Mouse (Mus musculus) liver, postnatal 0 days (tissue): ENCODE measurements around the gene Sephs1. TPM values are rescaled to one million over a fixed set of nuclear protein-coding genes. Genes with fewer than 3 reads are reported as not detected.

Experiments
- ATAC-seq: fragments of 200-750 bp; cut with Nextera tagmentation; 2 replicates; pipeline ENCODE4 v1.8.0; 2017; ENCODE audit warnings: mild to moderate bottlenecking, moderate library complexity
- DNase-seq: peaks from one replicate; pipeline ENCODE4 v3.0.0-alpha.2; 2016
- H3K27ac ChIP-seq: fragments of 300-500 bp; sonication (generic); 2 replicates; pipeline ENCODE4 v1.5.1; 2014; ENCODE audit warnings: antibody characterized with exemption, moderate library complexity, mild to moderate bottlenecking, low read depth
- H3K27me3 ChIP-seq: fragments of 300-500 bp; sonication (generic); 2 replicates; pipeline ENCODE4 v1.6.1; 2014; ENCODE audit warnings: low read length, control low read depth, mixed read lengths; ENCODE audit not compliant: insufficient read depth
- H3K36me3 ChIP-seq: fragments of 300-500 bp; sonication (generic); replicated peaks from 2 replicates; pipeline ENCODE4 v1.6.1; 2014; ENCODE audit warnings: mild to moderate bottlenecking, control low read depth, low read length, moderate library complexity, mixed read lengths; ENCODE audit not compliant: insufficient read depth
- H3K4me1 ChIP-seq: fragments of 300-500 bp; sonication (generic); 2 replicates; pipeline ENCODE4 v1.6.1; 2014; ENCODE audit warnings: antibody characterized with exemption, mild to moderate bottlenecking, control low read depth; ENCODE audit not compliant: insufficient read depth
- H3K4me2 ChIP-seq: fragments of 300-500 bp; sonication (generic); 2 replicates; pipeline ENCODE4 v1.6.1; 2014; ENCODE audit warnings: low read depth, mild to moderate bottlenecking, low read length, moderate library complexity, mixed read lengths
- H3K4me3 ChIP-seq: fragments of 300-500 bp; sonication (generic); 2 replicates; pipeline ENCODE4 v1.5.1; 2014; ENCODE audit warnings: low read depth, low read length
- H3K9ac ChIP-seq: fragments of 300-500 bp; sonication (generic); replicated peaks from 2 replicates; pipeline ENCODE4 v1.6.1; 2014; ENCODE audit warnings: mild to moderate bottlenecking, moderate library complexity
- H3K9me3 ChIP-seq: fragments of 300-500 bp; sonication (generic); 2 replicates; pipeline ENCODE4 v1.6.1; 2016; ENCODE audit warnings: mild to moderate bottlenecking, control low read depth, low read length, mixed read lengths
- CTCF ChIP-seq: sonication (generic); IDR thresholded peaks from 2 replicates; pipeline ENCODE4 v1.5.1; 2016; ENCODE audit warnings: antibody characterized with exemption, low read depth
- EP300 ChIP-seq: IDR thresholded peaks from 2 replicates; pipeline ENCODE4 v1.6.1; 2016; ENCODE audit warnings: antibody characterized with exemption, low read depth, mild to moderate bottlenecking
- WGBS: fragments of 180-500 bp; shearing (Covaris S2); extraction: QIAGEN DNeasy Blood & Tissue Kit; methylation state at CpG from one replicate; pipeline ENCODE4 v1.1.7; 2014; ENCODE audit not compliant: insufficient replicate concordance; 5-methylcytosine and 5-hydroxymethylcytosine counted together
- polyA plus RNA-seq: library from polyadenylated mRNA; unstranded; fragments of >200 nt; fragmentation: Nextera tagmentation; extraction: Ambion mirVana; gene quantifications from 2 replicates; pipeline ENCODE4 v1.2.1, GENCODE M21; 2015

The Sephs1 gene
- 22.2 and 23.8 TPM in 2 replicates for polyA plus RNA-seq

- peak; percentile 85 for DNase-seq
- Histone ChIP-seq H3K4me3 (peak within 1 kb of the TSS; percentile 74), H3K36me3 (peaks cover 11% of the 10 kb centered on the region), H3K9ac (peak within 1 kb of the TSS; percentile 99), H3K27ac (peak within 1 kb of the TSS; percentile 99), H3K4me2 (peak within 1 kb of the TSS; percentile 71), H3K4me1 (peaks cover 19% of the 10 kb centered on the region), H3K27me3 (peaks cover 4% of the 10 kb centered on the region; the same call in 1 of the 2 replicates), H3K9me3 (no peaks in the 10 kb centered on the region)
- TF ChIP-seq CTCF (no peak), EP300 (no peak)
- ATAC-seq, result peak; percentile 88
- under 1% methylated on average over 54 of the region's 115 CpGs for WGBS
Observed at GRCm38 (mm10) chr2:4881350-4882248, at the start of gene Sephs1. TSS of gene Sephs1 (plus strand) at chr2:4881564.

- Histone ChIP-seq H3K4me2 (no peak overlapping the region), H3K4me1 (no peaks in the 10 kb centered on the region), H3K4me3 (no peak overlapping the region), H3K36me3 (no peaks in the 10 kb centered on the region), H3K27ac (no peak overlapping the region), H3K9ac (no peak overlapping the region), H3K9me3 (no peaks in the 10 kb centered on the region), H3K27me3 (no peaks in the 10 kb centered on the region)
- DNase-seq, result no peak
- WGBS, result 65% methylated on average over 4 of the region's 4 CpGs
- TF ChIP-seq CTCF (no peak), EP300 (no peak)
- ATAC-seq, result no peak
Observed at GRCm38 (mm10) chr2:4832166-4832565, 49.2 kb upstream of the Sephs1 start.

- no peak for DNase-seq
- H3K9me3 ChIP-seq, result no peaks in the 10 kb centered on the region
- no peak for ATAC-seq
- no peaks in the 10 kb centered on the region for H3K36me3 ChIP-seq
- no peak overlapping the region for H3K4me2 ChIP-seq
- no peak overlapping the region for H3K27ac ChIP-seq
- H3K4me3 ChIP-seq, result no peak overlapping the region
- H3K4me1 ChIP-seq, result no peaks in the 10 kb centered on the region
- no peak for TF ChIP-seq CTCF
- no peak for TF ChIP-seq EP300
- H3K9ac ChIP-seq, result no peak overlapping the region
- 87% methylated on average over 2 of the region's 2 CpGs for WGBS
- no peaks in the 10 kb centered on the region for H3K27me3 ChIP-seq
Observed at GRCm38 (mm10) chr2:4849449-4849848, 31.9 kb upstream of the Sephs1 start.

GRCm38 (mm10) chr2:4857186-4857585 lies 24.2 kb upstream of the Sephs1 start:
- no peak overlapping the region for H3K27ac ChIP-seq
- H3K9ac ChIP-seq, result no peak overlapping the region
- 47% methylated on average over 5 of the region's 5 CpGs for WGBS
- H3K4me1 ChIP-seq, result no peaks in the 10 kb centered on the region
- H3K36me3 ChIP-seq, result no peaks in the 10 kb centered on the region
- DNase-seq (no peak), ATAC-seq (no peak)
- H3K27me3 ChIP-seq, result no peaks in the 10 kb centered on the region
- TF ChIP-seq EP300, result no peak
- no peaks in the 10 kb centered on the region for H3K9me3 ChIP-seq
- H3K4me2 ChIP-seq, result no peak overlapping the region
- no peak overlapping the region for H3K4me3 ChIP-seq

GRCm38 (mm10) chr2:4858161-4858560 lies 23.2 kb upstream of the Sephs1 start:
- Histone ChIP-seq H3K27ac (no peak overlapping the region), H3K9me3 (no peaks in the 10 kb centered on the region), H3K27me3 (no peaks in the 10 kb centered on the region), H3K9ac (no peak overlapping the region), H3K4me3 (no peak overlapping the region), H3K36me3 (no peaks in the 10 kb centered on the region), H3K4me1 (no peaks in the 10 kb centered on the region), H3K4me2 (no peak overlapping the region)
- 73% methylated on average over 10 of the region's 10 CpGs for WGBS
- ATAC-seq (no peak), DNase-seq (no peak)
- TF ChIP-seq EP300 (no peak), CTCF (no peak)

GRCm38 (mm10) chr2:4864008-4864816 lies 17.2 kb upstream of the Sephs1 start:
- Histone ChIP-seq H3K36me3 (no peaks in the 10 kb centered on the region), H3K27me3 (no peaks in the 10 kb centered on the region), H3K9ac (no peak overlapping the region), H3K4me2 (no peak overlapping the region), H3K4me3 (no peak overlapping the region), H3K4me1 (no peaks in the 10 kb centered on the region), H3K9me3 (no peaks in the 10 kb centered on the region), H3K27ac (no peak overlapping the region)
- ATAC-seq, result peak; percentile 64
- DNase-seq, result peak; percentile 82
- TF ChIP-seq EP300, result no peak
- TF ChIP-seq CTCF, result peak; percentile 97
- 38% methylated on average over 7 of the region's 7 CpGs for WGBS
